Mouse (Mus musculus) CH12.LX (cell line): ENCODE data around the gene Nfx1. TPM values are rescaled to one million over a fixed set of nuclear protein-coding genes. Genes with fewer than 3 reads are reported as not detected.

Experiments used
- DNase-seq: peaks from one replicate; pipeline ENCODE4 v3.0.0-alpha.2; 2013; ENCODE audit errors: extremely low read depth
- H3K27ac ChIP-seq: 2 replicates; pipeline ENCODE4 v1.5.1; 2012; ENCODE audit warnings: low read depth, mild to moderate bottlenecking, control low read depth, moderate library complexity; ENCODE audit not compliant: insufficient read depth
- H3K27me3 ChIP-seq: replicated peaks from 2 replicates; pipeline ENCODE3; 2012; ENCODE audit warnings: inconsistent platforms
- H3K36me3 ChIP-seq, 2 experiments: replicated peaks in 1 of 2; 2 replicates each; pipeline versions ENCODE3 to v1.6.1; 2012; ENCODE audit warnings: inconsistent platforms in 1 of 2, low read length in 1 of 2, mild to moderate bottlenecking in 1 of 2, mixed read lengths in 1 of 2, moderate library complexity in 1 of 2; ENCODE audit not compliant: control insufficient read depth in 1 of 2, insufficient read depth in 1 of 2
- H3K4me1 ChIP-seq, 2 experiments: 2 replicates each; pipeline ENCODE4 v1.6.1; 2012; ENCODE audit warnings: inconsistent platforms in 1 of 2, moderate library complexity in 1 of 2; ENCODE audit not compliant: insufficient read depth in 2 of 2, control insufficient read depth in 1 of 2
- H3K4me2 ChIP-seq: 2 replicates; pipeline ENCODE4 v1.6.1; 2012; ENCODE audit warnings: low read depth, mild to moderate bottlenecking, control low read depth; ENCODE audit not compliant: poor library complexity, insufficient read depth, severe bottlenecking
- H3K4me3 ChIP-seq, 3 experiments: fragments of 150-350 bp in 1 of 3; sonication (generic) in 1 of 3; replicated peaks in 1 of 3; 2 replicates each; pipeline versions ENCODE3 to v1.5.1; 2011 to 2012; ENCODE audit warnings: low read depth in 2 of 3, low read length in 2 of 3, mild to moderate bottlenecking in 2 of 3, moderate library complexity in 2 of 3, control low read depth in 1 of 3, improper control_type of control experiment in 1 of 3, inconsistent platforms in 1 of 3, mixed read lengths in 1 of 3; ENCODE audit not compliant: poor library complexity in 1 of 3
- H3K79me2 ChIP-seq: replicated peaks from 2 replicates; pipeline ENCODE4 v1.6.1; 2012; ENCODE audit warnings: mild to moderate bottlenecking, moderate library complexity; ENCODE audit not compliant: control insufficient read depth, poor library complexity, insufficient read depth, severe bottlenecking; ENCODE audit errors: extremely low read depth
- H3K9ac ChIP-seq: 2 replicates; pipeline ENCODE4 v1.6.1; 2012; ENCODE audit warnings: low read depth, mild to moderate bottlenecking, control low read depth, moderate library complexity; ENCODE audit not compliant: insufficient read depth
- H3K9me3 ChIP-seq: replicated peaks from 2 replicates; pipeline ENCODE3; 2012; ENCODE audit warnings: low read length, inconsistent platforms, mixed read lengths
- BHLHE40 ChIP-seq: IDR thresholded peaks from 2 replicates; pipeline ENCODE4 v1.6.1; 2011; ENCODE audit warnings: mild to moderate bottlenecking, low read depth, low read length, improper control_type of control experiment
- CHD1 ChIP-seq: IDR thresholded peaks from 2 replicates; pipeline ENCODE4 v1.6.1; 2012; ENCODE audit warnings: low read depth, low read length, improper control_type of control experiment, inconsistent platforms
- CHD2 ChIP-seq: IDR thresholded peaks from 2 replicates; pipeline ENCODE4 v1.6.1; 2011; ENCODE audit warnings: low read length, improper control_type of control experiment
- E2F4 ChIP-seq: IDR thresholded peaks from 2 replicates; pipeline ENCODE4 v1.6.1; 2011; ENCODE audit warnings: low read depth, low read length, improper control_type of control experiment; ENCODE audit not compliant: insufficient replicate concordance
- EP300 ChIP-seq: IDR thresholded peaks from 2 replicates; pipeline ENCODE4 v1.6.1; 2011; ENCODE audit warnings: low read length, improper control_type of control experiment
- ETS1 ChIP-seq: conservative IDR thresholded peaks from 2 replicates; pipeline ENCODE4 v1.6.1; 2012; ENCODE audit warnings: low read depth, mild to moderate bottlenecking, inconsistent platforms, low read length, improper control_type of control experiment, moderate library complexity
- JUN ChIP-seq: IDR thresholded peaks from 2 replicates; pipeline ENCODE4 v1.6.1; 2011; ENCODE audit warnings: low read depth, mild to moderate bottlenecking, low read length, improper control_type of control experiment, moderate library complexity; ENCODE audit not compliant: insufficient read depth
- JUND ChIP-seq: conservative IDR thresholded peaks from 2 replicates; pipeline ENCODE4 v1.6.1; 2011; ENCODE audit warnings: low read depth, low read length, improper control_type of control experiment
- MAFK ChIP-seq: IDR thresholded peaks from 2 replicates; pipeline ENCODE4 v1.6.1; 2011; ENCODE audit warnings: low read length, improper control_type of control experiment; ENCODE audit not compliant: insufficient replicate concordance
- MAX ChIP-seq: IDR thresholded peaks from 2 replicates; pipeline ENCODE4 v1.6.1; 2011; ENCODE audit warnings: low read length, improper control_type of control experiment
- MAZ ChIP-seq: IDR thresholded peaks from 2 replicates; pipeline ENCODE4 v1.6.1; 2012; ENCODE audit warnings: low read depth, mild to moderate bottlenecking, inconsistent platforms, low read length, improper control_type of control experiment, moderate library complexity
- MEF2A ChIP-seq: IDR thresholded peaks from 2 replicates; pipeline ENCODE4 v1.6.1; 2014; ENCODE audit warnings: low read depth, mild to moderate bottlenecking, inconsistent platforms, low read length, improper control_type of control experiment, borderline replicate concordance
- MXI1 ChIP-seq: IDR thresholded peaks from 2 replicates; pipeline ENCODE4 v1.6.1; 2011; ENCODE audit warnings: mild to moderate bottlenecking, low read depth, low read length, improper control_type of control experiment
- MYC ChIP-seq: IDR thresholded peaks from 2 replicates; pipeline ENCODE4 v1.6.1; 2011; ENCODE audit warnings: low read depth, mild to moderate bottlenecking, improper control_type of control experiment, low read length
- PAX5 ChIP-seq: IDR thresholded peaks from 2 replicates; pipeline ENCODE4 v1.6.1; 2012; ENCODE audit warnings: low read length, inconsistent platforms, mixed read lengths
- POLR2AphosphoS2 ChIP-seq: IDR thresholded peaks from 2 replicates; pipeline ENCODE4 v1.6.1; 2011; ENCODE audit warnings: low read depth, low read length, improper control_type of control experiment
- RAD21 ChIP-seq: IDR thresholded peaks from 2 replicates; pipeline ENCODE4 v1.6.1; 2011; ENCODE audit warnings: low read depth, mild to moderate bottlenecking, low read length, improper control_type of control experiment, moderate library complexity
- RCOR1 ChIP-seq: conservative IDR thresholded peaks from 2 replicates; pipeline ENCODE4 v1.6.1; 2012; ENCODE audit warnings: low read depth, mild to moderate bottlenecking, inconsistent platforms, low read length, improper control_type of control experiment
- TBP ChIP-seq: conservative IDR thresholded peaks from 2 replicates; pipeline ENCODE4 v1.6.1; 2011; ENCODE audit warnings: low read depth, low read length, improper control_type of control experiment
- TCF12 ChIP-seq: IDR thresholded peaks from 2 replicates; pipeline ENCODE4 v1.6.1; 2014; ENCODE audit warnings: low read depth, mild to moderate bottlenecking, inconsistent platforms, low read length, improper control_type of control experiment
- UBTF ChIP-seq: IDR thresholded peaks from 2 replicates; pipeline ENCODE4 v1.6.1; 2012; ENCODE audit warnings: low read depth, mild to moderate bottlenecking, inconsistent platforms, low read length, improper control_type of control experiment, moderate library complexity
- USF1 ChIP-seq: IDR thresholded peaks from 2 replicates; pipeline ENCODE4 v1.6.1; 2014; ENCODE audit warnings: low read depth, mild to moderate bottlenecking, inconsistent platforms, low read length, improper control_type of control experiment
- USF2 ChIP-seq: conservative IDR thresholded peaks from 2 replicates; pipeline ENCODE4 v1.6.1; 2011; ENCODE audit warnings: low read depth, low read length, improper control_type of control experiment
- ZC3H11A ChIP-seq: IDR thresholded peaks from 2 replicates; pipeline ENCODE4 v1.6.1; 2012; ENCODE audit warnings: low read depth, mild to moderate bottlenecking, inconsistent platforms, low read length, improper control_type of control experiment
- ZKSCAN1 ChIP-seq: IDR thresholded peaks from 2 replicates; pipeline ENCODE4 v1.6.1; 2012; ENCODE audit warnings: low read depth, inconsistent platforms, low read length, improper control_type of control experiment, borderline replicate concordance
- ZMIZ1 ChIP-seq: IDR thresholded peaks from 2 replicates; pipeline ENCODE4 v1.6.1; 2012; ENCODE audit warnings: low read depth, mild to moderate bottlenecking, inconsistent platforms, low read length, improper control_type of control experiment
- ZNF384 ChIP-seq: IDR thresholded peaks from 2 replicates; pipeline ENCODE4 v1.6.1; 2012; ENCODE audit warnings: low read depth, low read length, improper control_type of control experiment, inconsistent platforms
- dilution Hi-C: fragments of 300-500 bp; cut with MboI; formaldehyde crosslinking; loops from 2 replicates; pipeline ENCODE4 v1.14.3; 2020; ENCODE audit warnings: low sequenced_read_pairs; ENCODE audit not compliant: extremely low pct_unique_long_range_greater_than_20kb, extremely low pct_ligation_motif_present
- in situ Hi-C: fragments of 300-500 bp; cut with MboI; formaldehyde crosslinking; loops from 3 replicates; pipeline ENCODE4 v1.14.3; 2019; ENCODE audit warnings: low sequenced_read_pairs, low pct_ligation_motif_present, low pct_unique_long_range_greater_than_20kb, mixed read lengths
- polyA plus RNA-seq: library from polyadenylated mRNA; unstranded; fragments of >175 nt; gene quantifications from 2 replicates; pipeline ENCODE4 v1.2.1, GENCODE M21; 2012; ENCODE audit warnings: low read depth; ENCODE audit not compliant: insufficient read length
- total RNA-seq, 2 experiments: library from RNA; depleted of rRNA; stranded (reverse); fragments of 300-350 nt in 1 of 2; fragments of >200 nt in 1 of 2; gene quantifications; 2 replicates each; pipeline ENCODE4 v1.2.3; 2012 to 2014

Nfx1 gene
- total and polyA plus RNA-seq, 3 experiments: 55.5 to 89.8 (median 70.5) TPM

DNA sequence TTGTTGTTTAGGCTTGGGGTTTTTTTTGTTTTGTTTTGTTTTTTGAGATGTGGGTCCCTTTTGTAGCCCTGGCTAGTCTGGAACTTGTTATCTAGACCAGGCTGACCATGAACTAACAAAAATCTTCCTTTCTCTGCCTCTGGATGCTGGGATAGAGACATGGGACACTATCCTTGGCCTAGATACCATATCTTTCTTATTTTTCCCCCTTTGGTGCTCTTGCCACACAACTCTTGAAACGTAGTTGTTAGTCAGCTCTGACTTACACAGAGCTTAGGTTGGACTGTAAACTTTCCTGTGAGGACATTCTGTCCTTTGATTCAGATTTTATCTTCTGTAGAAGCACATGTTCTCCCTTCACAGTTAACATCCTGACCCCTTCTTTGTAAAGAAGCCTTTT lies 8.7 kb downstream of the Nfx1 start:
- H3K4me2 ChIP-seq: no peak overlapping the region
- H3K9ac ChIP-seq: no peak overlapping the region
- H3K27me3 ChIP-seq: no peaks in the 10 kb centered on the region
- DNase-seq: no peak
- H3K27ac ChIP-seq: no peak overlapping the region
- in situ Hi-C loops (no loop called here), dilution Hi-C loops (no loop called here)
- peaks cover 54 to 95% of the 10 kb centered on the region in 2 experiments for H3K36me3 ChIP-seq
- TF ChIP-seq TCF12 (no peak), MAZ (no peak), TBP (no peak), ZNF384 (no peak), MXI1 (no peak), ZKSCAN1 (no peak), PAX5 (no peak), MAFK (no peak), BHLHE40 (no peak), CHD2 (no peak), JUND (no peak), ETS1 (no peak), MAX (no peak), RAD21 (no peak)
- H3K4me3 ChIP-seq: no peak overlapping the region
- no peaks in the 10 kb centered on the region for H3K9me3 ChIP-seq
- H3K4me1 ChIP-seq: peaks cover 0 to 24% of the 10 kb centered on the region in 2 experiments; a peak in 2 of 4 replicates
- peaks cover 69% of the 10 kb centered on the region for H3K79me2 ChIP-seq

DNA sequence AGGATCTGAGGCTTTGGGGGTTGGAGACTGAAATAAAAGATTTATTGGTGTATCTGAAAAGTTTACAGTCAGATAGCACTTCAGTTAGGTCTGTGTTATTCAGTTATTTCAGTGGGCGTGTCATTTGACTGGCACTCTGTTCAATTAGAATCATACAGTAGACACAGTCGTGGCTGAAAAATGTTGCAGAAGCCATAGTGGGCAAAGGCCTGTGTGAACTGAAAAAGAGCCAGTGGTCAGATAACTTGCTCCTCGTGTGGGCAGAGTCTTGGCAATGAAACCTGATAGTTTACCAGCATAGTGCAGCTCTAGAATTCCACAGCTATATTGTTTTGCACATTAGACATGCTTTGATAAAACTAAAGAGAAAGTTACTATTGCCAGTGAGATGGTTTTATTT lies 11.8 kb downstream of the Nfx1 start:
- DNase-seq: no peak
- in situ Hi-C loops (no loop called here), dilution Hi-C loops (no loop called here)
- TF ChIP-seq USF1 (no peak), E2F4 (no peak), RAD21 (no peak), PAX5 (no peak), ZMIZ1 (no peak), ZC3H11A (no peak), JUN (no peak), MEF2A (no peak), MYC (no peak), ZKSCAN1 (no peak), EP300 (no peak), TBP (no peak), BHLHE40 (no peak), POLR2AphosphoS2 (no peak), TCF12 (no peak), RCOR1 (no peak), USF2 (no peak), UBTF (no peak), CHD2 (no peak), CHD1 (no peak)
- H3K4me3 ChIP-seq: no peak overlapping the region
- no peak overlapping the region for H3K4me2 ChIP-seq
- H3K4me1 ChIP-seq: no peaks in the 10 kb centered on the region
- no peaks in the 10 kb centered on the region for H3K9me3 ChIP-seq
- peaks cover 65 to 99% of the 10 kb centered on the region in 2 experiments for H3K36me3 ChIP-seq
- H3K27me3 ChIP-seq: no peaks in the 10 kb centered on the region
- no peak overlapping the region for H3K9ac ChIP-seq
- peaks cover 41% of the 10 kb centered on the region for H3K79me2 ChIP-seq
- no peak overlapping the region for H3K27ac ChIP-seq
